Mouse (Mus musculus): ENCODE data around the gene Cinp. TPM values are rescaled to one million over a fixed set of nuclear protein-coding genes. Genes with fewer than 3 reads are reported as not detected.

The Cinp gene
- total RNA-seq, 2 experiments from 2014 or later = 28.4 to 29.1 TPM

DNA sequence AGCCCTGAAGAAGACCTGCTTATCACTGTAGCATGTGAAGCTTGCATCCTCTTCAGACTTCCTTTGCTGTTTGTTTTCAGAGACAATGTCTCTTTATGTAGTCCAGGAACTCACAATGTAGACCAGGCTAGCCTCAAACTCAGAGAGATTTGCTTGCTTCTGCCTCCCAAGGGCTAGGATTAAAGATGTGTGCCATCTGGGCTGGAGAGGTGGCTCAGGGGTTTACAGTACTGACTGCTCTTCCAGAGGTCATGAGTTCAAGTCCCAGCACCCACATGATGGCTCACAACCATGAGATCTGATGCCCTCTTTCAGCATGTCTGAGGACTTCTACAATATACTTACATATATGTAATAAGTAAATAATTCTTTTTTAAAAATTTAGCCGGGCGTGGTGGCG is 53.8 kb downstream of the Cinp start:
- DNase-seq = no peak

GRCm38 (mm10) chr12:110830293-110831024 is 58.5 kb downstream of the Cinp start:
- no peak for DNase-seq

DNA sequence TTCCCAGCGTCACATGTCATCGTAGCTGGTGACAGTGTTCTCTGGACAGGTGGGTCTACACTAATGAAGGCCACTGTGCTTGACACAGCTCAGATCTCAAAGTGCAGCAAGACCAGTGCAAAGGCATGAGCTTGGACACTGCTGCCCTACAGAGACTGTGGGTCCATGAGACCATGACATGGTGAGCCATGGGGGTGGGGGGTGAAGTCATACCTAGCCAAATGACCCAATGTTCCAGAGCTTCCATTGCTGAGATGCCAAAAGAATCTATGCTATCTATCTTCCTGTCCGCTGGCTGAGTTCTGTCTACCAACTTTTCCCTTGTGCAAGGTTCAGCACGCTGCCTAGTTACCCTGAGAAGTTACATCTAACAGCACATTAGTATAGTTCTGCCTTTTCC is 60.0 kb downstream of the Cinp start:
- DNase-seq = no peak

Other genes with a start within 250 kb of the Cinp start
- not detected for gene 1700001K19Rik, start 206.5 kb downstream of the Cinp start, total RNA-seq (2021)
- gene Hsp90aa1, start 186.4 kb downstream of the Cinp start, total RNA-seq (2021) = 10 to 100 TPM; 48.5 to 51.3 TPM
- gene Wdr20, start 151.2 kb downstream of the Cinp start, total RNA-seq (2021) = 10 to 100 TPM; 15.4 to 17.4 TPM
- not detected for gene Mok, start 48.2 kb downstream of the Cinp start, total RNA-seq (2021)
- gene Zfp839, start 38.9 kb downstream of the Cinp start, total RNA-seq (2021) = 1 to 10 TPM; 5.0 to 5.4 TPM
- 1 to 10 TPM; 1.9 to 3.1 TPM for gene Tecpr2, start 119 bp upstream of the Cinp start, total RNA-seq (2021)
- 100 to 1,000 TPM; 130 to 154 TPM for gene Ankrd9, start 89.9 kb upstream of the Cinp start, total RNA-seq (2021)
- 1 to 10 TPM; 7.6 to 8.3 TPM for gene Rcor1, start 150.2 kb upstream of the Cinp start, total RNA-seq (2021)